Mouse (Mus musculus) brown adipose tissue, adult 24 weeks (tissue): ENCODE measurements around the gene Tbl2. TPM values are rescaled to one million over a fixed set of nuclear protein-coding genes. Genes with fewer than 3 reads are reported as not detected.

ENCODE experiments used
- H3K27ac ChIP-seq: fragments of 200-500 bp; replicated peaks from 2 replicates; pipeline ENCODE4 v1.5.1; 2012; ENCODE audit warnings: low read depth, mild to moderate bottlenecking, low read length
- H3K4me1 ChIP-seq: fragments of 200-500 bp; 2 replicates; pipeline ENCODE4 v1.6.1; 2012; ENCODE audit warnings: low read length, mixed read lengths; ENCODE audit not compliant: control insufficient read depth, insufficient read depth, insufficient read length
- H3K4me3 ChIP-seq: fragments of 200-500 bp; 2 replicates; pipeline ENCODE4 v1.5.1; 2012; ENCODE audit warnings: low read depth, mild to moderate bottlenecking, low read length, moderate library complexity; ENCODE audit not compliant: insufficient read depth
- polyA plus RNA-seq: library from polyadenylated mRNA; stranded (reverse); fragments of >200 nt; gene quantifications from 2 replicates; pipeline ENCODE4 v1.2.4, GENCODE M21; 2012; ENCODE audit not compliant: missing spikeins, insufficient read depth, insufficient read length

Gene Tbl2
- polyA plus RNA-seq, 1 experiment, result 7.5 TPM

DNA sequence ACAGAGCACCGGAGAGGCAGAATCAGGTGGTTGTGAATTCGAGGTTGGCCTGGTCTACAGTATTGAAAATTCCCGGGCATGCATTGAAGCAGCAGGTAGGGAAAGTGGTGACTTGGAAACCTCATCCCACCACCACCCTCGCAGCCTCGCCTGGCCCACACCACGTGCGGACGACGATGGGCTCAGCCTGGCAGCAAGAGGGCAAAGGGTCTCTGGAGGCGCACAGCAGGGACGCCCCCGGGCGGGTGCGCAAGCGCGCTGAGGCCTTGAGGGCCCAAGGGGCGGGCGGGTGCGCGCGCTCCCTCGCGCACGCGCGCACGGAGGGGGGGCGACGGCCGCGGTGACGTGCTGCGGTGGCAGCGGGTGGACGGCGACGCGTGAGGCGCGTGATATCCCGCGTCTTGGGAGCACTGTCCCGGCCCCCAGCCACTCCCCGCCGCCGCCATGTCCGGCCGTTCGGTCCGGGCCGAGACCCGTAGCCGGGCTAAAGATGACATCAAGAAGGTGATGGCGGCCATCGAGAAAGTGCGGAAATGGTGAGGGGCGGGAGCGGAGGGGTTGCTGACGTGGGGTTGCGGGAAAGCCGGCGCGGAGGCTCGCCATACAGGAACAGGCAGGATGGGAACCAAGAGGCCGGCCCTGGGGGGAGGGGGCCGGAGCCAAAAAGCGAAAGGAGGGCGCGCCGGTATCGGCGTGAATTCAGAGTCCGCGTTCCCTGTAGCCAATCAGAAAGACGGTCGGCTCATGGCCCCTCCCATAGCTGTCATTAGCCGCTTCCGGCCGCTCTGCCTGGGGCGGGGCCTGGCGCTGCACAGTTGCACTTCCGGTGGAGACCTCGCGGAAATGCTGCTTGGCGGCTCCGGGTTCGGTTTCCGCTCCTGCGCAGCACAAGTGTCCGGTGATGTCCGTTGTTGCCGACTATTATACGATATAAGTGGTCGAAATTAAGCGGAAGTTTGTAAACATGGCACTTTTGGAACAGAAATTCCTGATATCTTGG, 18.9 kb downstream of the Tbl2 start, which contains the start of gene Bcl7b:
Gene Bcl7b (plus strand): TSS at position 221 of the 1,000 bp plus-strand sequence.
- Histone ChIP-seq H3K4me1 (peaks cover 2% of the 10 kb centered on the region; the same call in 1 of the 2 replicates), H3K27ac (peak within 1 kb of the TSS; percentile 95), H3K4me3 (peak within 1 kb of the TSS; percentile 89)

DNA sequence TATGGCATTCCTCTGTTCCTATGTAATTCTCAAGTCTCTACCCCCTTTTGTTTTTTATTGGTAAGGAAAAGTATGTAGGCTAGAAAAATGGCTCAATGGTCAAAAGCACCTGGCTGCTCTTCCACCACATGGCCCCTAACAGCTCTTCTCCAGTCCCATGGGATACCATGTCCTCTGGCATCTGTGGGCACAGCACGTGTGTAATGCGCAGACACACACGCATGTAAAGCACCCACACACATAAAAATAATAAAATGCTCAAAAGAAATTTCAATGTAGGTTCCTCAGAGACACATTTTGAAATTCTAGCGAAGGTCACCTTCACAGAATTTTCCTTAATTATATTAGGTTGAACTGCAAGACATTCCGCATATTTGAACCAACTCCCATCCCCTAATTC, 20.0 kb downstream of the Tbl2 start:
- H3K4me3 ChIP-seq, result peak overlapping the region; percentile 89
- peaks cover 2% of the 10 kb centered on the region; the same call in 1 of the 2 replicates for H3K4me1 ChIP-seq
- H3K27ac ChIP-seq, result peak overlapping the region; percentile 95

DNA sequence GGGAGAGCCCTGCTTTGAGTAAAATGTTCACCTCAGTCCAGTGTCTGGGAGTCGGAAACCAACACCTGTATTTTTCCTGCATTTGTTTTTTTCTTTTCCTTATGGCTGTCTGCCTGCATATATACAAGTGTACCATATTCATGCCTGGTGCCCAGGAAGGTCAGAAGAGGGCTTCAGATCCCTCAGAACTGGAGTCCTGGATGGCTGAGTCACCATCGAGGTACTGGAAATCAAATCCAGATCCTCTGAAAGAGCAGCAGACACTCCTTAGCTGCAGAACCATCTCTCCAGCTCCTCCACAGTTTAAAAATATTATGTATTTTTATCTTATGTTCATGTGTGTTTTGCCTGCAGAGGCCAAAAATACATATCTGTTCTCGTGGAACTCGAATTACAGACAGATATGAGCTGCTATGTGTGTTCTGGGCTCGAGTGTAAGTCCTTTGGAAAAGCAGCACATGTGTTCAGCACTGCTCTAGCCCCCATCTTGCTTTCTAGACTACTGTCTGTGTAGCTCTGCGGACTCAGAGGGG, 22.3 kb downstream of the Tbl2 start:
- Histone ChIP-seq H3K4me1 (peaks cover 2% of the 10 kb centered on the region; the same call in 1 of the 2 replicates), H3K4me3 (no peak overlapping the region), H3K27ac (no peak overlapping the region)

DNA sequence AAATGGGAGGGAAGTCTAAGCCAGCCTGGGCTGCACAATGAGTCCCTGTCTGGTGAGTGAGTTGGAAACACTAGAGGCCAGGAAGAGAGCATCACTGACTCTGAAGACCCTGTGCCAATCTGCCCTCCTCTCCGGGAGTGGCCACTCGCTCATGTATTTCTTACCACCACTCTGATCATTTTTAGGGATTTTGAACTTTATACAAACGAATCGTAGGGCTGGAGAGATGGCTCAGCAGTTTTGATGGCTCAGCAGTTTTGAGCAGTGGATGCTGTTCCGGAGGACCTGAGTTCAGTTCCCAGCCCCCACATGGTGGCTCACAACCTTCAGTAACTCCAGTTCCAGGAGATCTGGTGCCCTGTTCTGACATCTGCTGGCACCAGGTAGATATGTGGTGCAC, 23.5 kb downstream of the Tbl2 start:
- Histone ChIP-seq H3K4me1 (peaks cover 2% of the 10 kb centered on the region; the same call in 1 of the 2 replicates), H3K4me3 (no peak overlapping the region), H3K27ac (no peak overlapping the region)

DNA sequence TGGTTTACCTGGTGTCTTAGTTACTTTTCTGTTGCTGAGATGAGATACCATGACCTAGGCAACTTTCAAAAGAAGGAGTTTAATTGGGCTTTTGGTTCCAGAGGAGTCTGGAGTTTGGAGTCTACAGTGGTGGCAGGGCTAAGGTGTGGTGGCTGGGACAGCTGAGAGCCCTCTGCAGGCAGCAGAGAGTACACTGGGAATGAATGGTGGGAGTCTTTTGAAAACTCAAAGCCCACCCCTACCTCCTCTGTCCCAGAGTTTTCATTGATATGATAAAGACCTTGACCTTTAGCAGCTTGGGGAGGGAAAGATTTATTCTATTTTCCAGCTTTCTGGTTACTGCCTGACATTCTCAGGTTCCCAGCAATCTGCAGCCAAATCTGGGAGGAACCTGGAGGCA, 25.6 kb downstream of the Tbl2 start:
- H3K4me1 ChIP-seq, result peaks cover 8% of the 10 kb centered on the region; the same call in 1 of the 2 replicates
- H3K27ac ChIP-seq, result no peak overlapping the region
- no peak overlapping the region for H3K4me3 ChIP-seq

DNA sequence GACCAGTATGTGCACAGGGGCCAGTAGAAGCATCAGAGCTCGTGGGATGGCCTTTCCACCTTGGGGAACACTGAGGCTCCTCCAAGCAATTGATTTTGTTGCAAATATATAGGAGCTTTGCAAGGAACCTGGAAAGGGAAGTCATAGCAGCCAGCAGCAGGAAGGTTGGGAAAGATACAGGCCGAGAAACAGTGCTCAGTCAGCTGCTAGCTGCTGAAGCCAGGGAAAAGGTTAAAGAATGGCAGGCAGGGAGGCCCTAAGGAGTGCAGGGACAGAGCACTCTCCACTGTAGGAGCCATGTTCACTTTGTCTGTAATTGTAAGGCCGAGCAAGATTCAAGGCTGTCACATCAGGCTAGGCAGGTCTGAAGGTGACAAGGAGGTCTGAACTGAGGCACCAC, 29.1 kb downstream of the Tbl2 start:
- H3K4me3 ChIP-seq, result no peak overlapping the region
- H3K27ac ChIP-seq, result peak overlapping the region; percentile 64
- peaks cover 8% of the 10 kb centered on the region; the same call in 1 of the 2 replicates for H3K4me1 ChIP-seq

DNA sequence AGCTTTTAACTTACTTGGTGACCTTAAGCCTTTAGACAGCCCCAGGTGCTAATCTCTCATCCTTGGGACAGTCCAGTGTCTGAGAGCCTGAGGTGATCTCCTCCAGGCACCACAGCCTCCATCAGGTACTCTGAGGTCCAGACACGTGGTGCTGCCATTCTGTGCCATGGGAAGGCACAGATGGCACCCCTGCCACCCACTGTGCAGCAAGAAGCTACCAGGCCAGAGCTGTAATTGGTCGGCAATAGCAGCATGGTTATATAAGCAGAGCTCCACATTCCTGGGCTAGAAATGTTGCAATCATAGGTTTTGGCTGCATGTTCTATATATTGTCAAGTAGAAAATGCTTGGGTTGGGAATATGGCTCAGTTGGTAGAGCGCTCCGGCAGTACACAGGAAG, 29.5 kb downstream of the Tbl2 start:
- Histone ChIP-seq H3K4me1 (peaks cover 8% of the 10 kb centered on the region; the same call in 1 of the 2 replicates), H3K27ac (peak overlapping the region; percentile 55)

DNA sequence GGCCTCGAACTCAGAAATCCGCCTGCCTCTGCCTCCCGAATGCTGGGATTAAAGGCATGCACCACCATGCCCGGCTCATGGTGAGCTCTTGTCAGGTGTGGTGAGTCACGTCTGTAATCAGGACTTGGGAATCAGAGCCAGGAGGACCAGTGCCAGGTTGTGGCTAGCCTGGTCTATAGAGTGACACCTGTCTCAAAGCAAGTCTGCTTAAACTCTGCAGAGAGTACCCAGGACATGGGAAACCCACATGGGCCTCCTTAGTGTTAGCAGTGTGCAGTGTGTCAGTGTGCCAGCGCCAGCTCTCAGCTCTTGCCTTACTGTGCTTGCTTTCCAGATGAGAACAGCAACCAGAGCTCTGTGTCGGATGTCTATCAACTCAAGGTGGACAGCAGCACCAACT, 30.2 kb downstream of the Tbl2 start:
- H3K4me3 ChIP-seq, result no peak overlapping the region
- no peak overlapping the region for H3K27ac ChIP-seq
- H3K4me1 ChIP-seq, result peaks cover 8% of the 10 kb centered on the region; the same call in 1 of the 2 replicates

More for the DNA sequence above, 29.5 kb downstream of the Tbl2 start:
- no peak overlapping the region for H3K4me3 ChIP-seq

DNA sequence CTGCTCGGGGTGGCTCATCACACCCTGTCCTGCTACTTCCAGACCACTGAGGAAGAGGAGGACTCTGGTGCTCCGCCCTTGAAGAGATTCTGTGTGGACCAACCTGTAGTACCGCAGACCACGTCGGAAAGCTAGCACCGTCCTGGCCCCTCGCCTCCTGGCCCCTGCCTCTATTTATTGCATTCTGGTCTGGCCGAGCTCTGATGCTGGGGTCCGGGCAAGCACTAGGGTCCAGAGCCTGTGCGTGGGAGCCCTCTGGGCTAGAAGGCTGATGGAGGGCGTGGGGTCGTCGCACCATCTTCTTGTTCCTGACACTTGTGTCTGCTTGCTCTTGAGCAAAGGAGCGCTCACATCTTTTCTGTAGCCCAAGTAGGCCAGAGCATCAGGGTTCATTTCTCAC, 31.3 kb downstream of the Tbl2 start:
- H3K27ac ChIP-seq, result no peak overlapping the region
- H3K4me3 ChIP-seq, result no peak overlapping the region
- H3K4me1 ChIP-seq, result peaks cover 8% of the 10 kb centered on the region; the same call in 1 of the 2 replicates

DNA sequence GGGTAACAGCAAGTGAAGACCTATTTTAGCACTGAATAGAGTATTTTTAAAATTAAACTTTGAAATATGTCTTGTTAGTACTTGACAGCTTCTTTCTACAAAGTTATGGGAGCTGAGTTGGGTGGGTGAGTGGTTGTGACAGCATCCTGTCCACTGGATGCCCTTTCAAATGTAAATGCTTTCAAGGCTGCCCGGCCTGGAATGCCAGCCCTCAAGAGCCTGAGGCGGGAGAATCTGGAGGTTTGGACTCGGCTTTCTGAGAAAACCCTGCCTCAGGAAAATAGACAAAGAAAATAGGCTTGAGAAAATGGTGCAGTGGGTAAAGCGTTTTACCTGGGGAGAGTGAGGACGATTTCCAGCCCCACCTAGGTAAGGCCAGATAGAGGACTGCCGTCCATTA, 32.3 kb downstream of the Tbl2 start:
- Histone ChIP-seq H3K27ac (no peak overlapping the region), H3K4me1 (peaks cover 8% of the 10 kb centered on the region; the same call in 1 of the 2 replicates), H3K4me3 (no peak overlapping the region)

DNA sequence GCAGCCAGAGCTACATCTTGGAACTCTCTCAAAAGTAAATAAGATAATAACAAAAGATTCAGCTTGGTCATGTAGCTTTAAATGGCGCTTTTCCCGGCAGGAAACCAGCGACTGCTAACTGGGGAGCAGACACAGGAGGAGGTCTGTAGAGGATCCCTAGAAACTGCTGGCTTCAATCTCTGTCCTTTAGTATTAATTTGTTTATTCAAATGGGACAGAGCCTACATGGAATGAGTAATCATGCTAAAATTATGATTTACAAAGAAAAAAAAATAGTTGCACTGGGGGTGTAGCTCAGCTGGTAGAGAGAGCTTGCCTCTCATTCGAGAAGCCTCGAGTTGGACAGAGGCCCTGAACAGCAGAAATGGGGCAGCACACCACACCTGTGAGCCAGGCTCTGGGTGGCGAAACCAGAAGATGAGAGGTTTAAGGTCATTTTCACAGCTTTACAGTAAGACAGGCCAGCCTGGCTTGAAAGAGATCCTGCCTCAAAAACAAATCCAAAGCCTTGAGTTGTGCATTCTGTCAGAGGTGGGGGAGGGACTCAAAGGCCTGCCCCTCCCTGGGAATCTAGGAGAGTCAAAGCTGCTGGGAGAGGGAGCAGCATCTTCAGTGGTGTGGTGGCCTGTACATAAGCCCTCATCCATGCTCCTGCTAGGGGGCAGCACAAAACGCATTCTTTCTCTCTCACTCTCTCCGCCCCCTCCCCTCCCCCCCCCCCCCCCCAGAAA, 33.8 kb downstream of the Tbl2 start:
- Histone ChIP-seq H3K4me3 (no peak overlapping the region), H3K4me1 (peaks cover 5% of the 10 kb centered on the region; the same call in 1 of the 2 replicates), H3K27ac (no peak overlapping the region)

DNA sequence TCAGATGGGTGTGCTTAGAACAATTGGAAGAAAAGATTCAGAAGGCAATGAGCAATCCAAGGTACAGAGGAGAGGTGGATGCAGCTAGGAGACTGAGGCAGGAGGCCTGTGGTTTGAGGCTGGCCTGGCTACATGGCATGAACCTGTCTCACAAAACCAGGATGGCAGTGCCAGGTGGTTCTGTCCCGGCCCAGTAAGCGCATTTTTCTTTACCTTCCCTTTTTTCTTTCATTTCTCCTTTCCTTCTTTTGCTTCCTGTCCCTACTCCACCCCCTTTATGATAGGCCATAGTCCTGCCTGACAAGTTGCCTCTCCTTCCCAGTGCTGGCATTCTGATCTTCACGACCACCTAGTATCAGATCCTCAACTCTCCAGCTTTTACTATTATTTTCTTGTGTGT, 35.6 kb downstream of the Tbl2 start:
- Histone ChIP-seq H3K4me1 (peaks cover 8% of the 10 kb centered on the region), H3K27ac (no peak overlapping the region), H3K4me3 (no peak overlapping the region)

DNA sequence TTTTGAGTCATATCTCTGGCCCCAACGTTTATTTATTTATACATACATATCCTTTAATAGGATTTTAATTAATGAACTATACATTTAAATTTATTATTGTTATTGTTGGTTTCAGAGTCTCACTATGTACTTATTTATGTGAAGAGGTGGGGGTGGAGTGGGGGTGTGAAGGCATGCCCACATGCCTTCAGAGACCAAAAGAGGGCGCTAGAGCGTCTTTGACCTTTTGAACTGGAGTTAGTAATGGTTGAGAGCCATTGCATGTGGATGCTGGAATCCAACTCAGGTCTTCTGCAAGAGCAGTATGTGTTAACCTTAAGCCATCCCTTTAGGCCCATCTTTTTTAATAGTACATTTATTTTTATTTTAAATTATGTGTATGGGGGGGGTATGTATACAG, 36.1 kb downstream of the Tbl2 start:
- H3K4me1 ChIP-seq, result peaks cover 8% of the 10 kb centered on the region
- no peak overlapping the region for H3K4me3 ChIP-seq
- no peak overlapping the region for H3K27ac ChIP-seq

DNA sequence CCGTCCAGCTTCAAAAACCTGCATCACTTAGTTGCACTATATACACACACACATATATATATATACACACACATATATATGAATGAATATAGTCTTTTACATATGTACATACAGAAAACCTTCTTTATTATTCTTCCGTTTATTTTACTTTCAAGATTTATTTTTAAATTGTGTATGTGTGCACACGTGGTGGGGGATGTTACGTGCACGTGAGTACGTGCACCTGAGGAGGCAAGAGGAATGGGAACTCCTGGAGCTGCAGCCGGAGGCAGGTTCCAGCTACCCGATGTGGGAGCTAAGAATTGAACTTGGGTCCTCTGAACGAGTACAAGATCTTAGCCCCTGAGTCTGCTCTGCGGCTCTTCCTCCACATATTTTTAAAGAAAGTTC, 36.8 kb downstream of the Tbl2 start:
- peak overlapping the region; percentile 77 for H3K4me3 ChIP-seq
- peak overlapping the region; percentile 76 for H3K27ac ChIP-seq
- peaks cover 8% of the 10 kb centered on the region for H3K4me1 ChIP-seq
